Mouse (Mus musculus): Measurements from ENCODE around the gene 3110040M04Rik. TPM values are rescaled to one million over a fixed set of nuclear protein-coding genes. Genes with fewer than 3 reads are reported as not detected.
"Not testable (repeated sequence)": the region's sequence is repeated elsewhere in the genome, so short reads cannot be mapped to it uniquely, and the experiment has no call there.

The 3110040M04Rik gene
- total and polyA plus RNA-seq, 2 experiments from 2014 or later: not detected

DNA sequence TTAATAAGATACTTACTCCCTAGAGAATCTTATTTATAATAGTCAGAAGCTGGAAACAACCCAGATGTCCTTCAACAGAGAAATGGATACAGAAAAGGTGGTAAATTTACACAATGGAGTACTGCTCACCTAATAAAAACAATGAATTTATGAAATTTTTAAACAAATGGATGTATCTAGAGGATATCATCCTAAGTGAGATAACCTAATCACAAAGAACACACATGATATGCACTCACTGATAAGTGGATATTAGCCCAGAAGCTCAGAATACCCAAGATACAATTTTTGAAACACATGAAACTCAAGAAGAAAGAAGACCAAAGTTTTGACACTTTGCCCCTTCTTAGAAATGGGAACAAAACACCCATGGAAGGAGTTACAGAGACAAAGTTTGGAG is 5.0 kb downstream of the 3110040M04Rik start:
- not testable (repeated sequence) for H3K9me3 ChIP-seq (replicated peaks; ENCODE audit: control insufficient read depth, low read length); H3K4me3 ChIP-seq (ENCODE audit: low read depth, low read length); H3K4me2 ChIP-seq (ENCODE audit: low read depth, low read length); H3K27me3 ChIP-seq (ENCODE audit: control insufficient read depth, insufficient read depth, low read length); H3K4me1 ChIP-seq (ENCODE audit: control insufficient read depth, insufficient read depth); H3K9ac ChIP-seq (replicated peaks; ENCODE audit: low read depth, low read length); DNase-seq (ENCODE audit: low spot score); H3K36me3 ChIP-seq (replicated peaks; ENCODE audit: control insufficient read depth, insufficient read depth, low read length); ATAC-seq (ENCODE audit: insufficient read depth, low read depth); H3K27ac ChIP-seq (ENCODE audit: low read depth)

DNA sequence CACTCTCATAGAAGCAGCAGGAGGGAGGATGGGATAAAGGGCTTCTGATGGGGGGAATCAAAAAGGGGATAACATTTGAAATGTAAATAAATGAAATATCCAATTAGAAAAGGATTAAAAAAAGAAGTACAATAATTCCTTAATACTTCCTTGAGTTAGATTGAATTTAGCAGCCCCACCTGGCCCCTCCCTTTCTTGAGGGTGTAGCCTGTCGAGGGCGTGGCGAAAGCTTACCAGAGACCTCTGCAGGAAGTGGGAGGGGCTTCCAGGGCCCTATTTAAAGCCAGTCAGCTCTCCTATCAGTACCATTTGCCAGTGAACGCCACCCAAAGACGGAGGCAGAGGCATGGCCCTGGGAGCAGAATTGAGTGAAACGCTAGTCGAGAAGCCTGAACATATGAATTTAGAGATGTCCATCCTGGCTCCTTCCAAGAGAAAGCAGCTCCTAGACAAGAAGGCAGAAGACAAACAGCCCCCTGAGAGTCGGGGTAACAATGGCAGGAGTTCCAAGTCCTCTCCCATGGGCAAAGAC is 6.0 kb downstream of the 3110040M04Rik start, which contains the start of gene Gm47996:
TSS of gene Gm47996 (plus strand) at position 308 of the 532 bp plus-strand sequence.
- H3K27me3 ChIP-seq (ENCODE audit: control insufficient read depth, insufficient read depth, low read length); H3K27ac ChIP-seq (ENCODE audit: low read depth); H3K4me1 ChIP-seq (ENCODE audit: control insufficient read depth, insufficient read depth); H3K9ac ChIP-seq (replicated peaks; ENCODE audit: low read depth, low read length); H3K4me2 ChIP-seq (ENCODE audit: low read depth, low read length); DNase-seq (ENCODE audit: low spot score); H3K9me3 ChIP-seq (replicated peaks; ENCODE audit: control insufficient read depth, low read length); H3K4me3 ChIP-seq (ENCODE audit: low read depth, low read length); ATAC-seq (ENCODE audit: insufficient read depth, low read depth); H3K36me3 ChIP-seq (replicated peaks; ENCODE audit: control insufficient read depth, insufficient read depth, low read length): not testable (repeated sequence)
- WGBS: 79% methylated on average over 4 of the region's 8 CpGs

DNA sequence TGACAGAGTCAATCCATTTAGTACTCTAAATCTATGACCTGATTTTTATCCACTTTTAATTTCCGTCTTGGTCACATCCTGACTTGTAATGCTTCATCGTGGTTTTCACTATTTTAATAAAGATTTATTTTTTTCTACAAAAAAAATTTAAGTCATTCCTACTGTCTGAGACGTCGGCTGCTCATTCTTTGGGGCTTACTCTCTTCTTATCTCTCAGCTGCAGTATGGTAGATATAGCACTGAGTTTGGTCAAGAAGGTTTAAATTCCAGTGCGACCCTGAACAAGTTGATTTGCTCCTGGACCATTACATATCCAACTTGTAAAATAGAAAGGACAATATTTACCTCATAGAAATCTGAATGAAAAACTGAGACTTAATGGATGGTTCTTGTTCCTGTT is 7.7 kb downstream of the 3110040M04Rik start:
- not testable (repeated sequence) for H3K4me1 ChIP-seq (ENCODE audit: control insufficient read depth, insufficient read depth); H3K4me2 ChIP-seq (ENCODE audit: low read depth, low read length); H3K27ac ChIP-seq (ENCODE audit: low read depth); H3K9me3 ChIP-seq (replicated peaks; ENCODE audit: control insufficient read depth, low read length); H3K9ac ChIP-seq (replicated peaks; ENCODE audit: low read depth, low read length); H3K36me3 ChIP-seq (replicated peaks; ENCODE audit: control insufficient read depth, insufficient read depth, low read length); H3K27me3 ChIP-seq (ENCODE audit: control insufficient read depth, insufficient read depth, low read length); DNase-seq (ENCODE audit: low spot score); H3K4me3 ChIP-seq (ENCODE audit: low read depth, low read length); ATAC-seq (ENCODE audit: insufficient read depth, low read depth)
- 62% methylated on average over 4 of the region's 5 CpGs for WGBS

DNA sequence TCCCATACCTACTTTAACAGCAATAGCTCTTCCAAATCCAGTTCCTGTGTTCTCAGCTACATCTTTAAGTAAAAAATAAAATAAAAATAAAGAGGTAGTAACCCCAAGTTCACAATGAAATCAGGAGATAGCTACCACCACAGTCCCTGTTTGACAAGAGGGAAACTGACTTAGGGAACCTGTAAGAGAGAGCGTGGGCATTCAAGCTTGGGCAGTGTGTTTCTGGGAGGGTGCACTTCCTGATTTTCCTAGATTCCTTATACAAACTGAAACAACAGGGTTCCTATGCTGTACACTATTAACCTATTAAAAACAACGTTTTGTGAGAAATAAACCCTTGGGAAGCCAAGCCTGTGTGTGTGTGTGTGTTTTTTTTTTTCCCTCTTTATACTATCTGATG is 10.9 kb downstream of the 3110040M04Rik start:
- H3K4me2 ChIP-seq (ENCODE audit: low read depth, low read length): no peak overlapping the region
- TF ChIP-seq CTCF (IDR thresholded peaks at IDR 0.05; ENCODE audit: low read depth) (no peak), EP300 (IDR thresholded peaks at IDR 0.05; ENCODE audit: low read depth) (no peak)
- 78% methylated on average over 2 of the region's 2 CpGs for WGBS
- H3K9ac ChIP-seq (replicated peaks; ENCODE audit: low read depth, low read length): no peak overlapping the region
- H3K27ac ChIP-seq (ENCODE audit: low read depth): no peak overlapping the region
- H3K27me3 ChIP-seq (ENCODE audit: control insufficient read depth, insufficient read depth, low read length): no peaks in the 10 kb centered on the region
- H3K4me1 ChIP-seq (ENCODE audit: control insufficient read depth, insufficient read depth): no peaks in the 10 kb centered on the region
- DNase-seq (ENCODE audit: low spot score) (no peak), ATAC-seq (ENCODE audit: insufficient read depth, low read depth) (no peak)
- no peak overlapping the region for H3K4me3 ChIP-seq (ENCODE audit: low read depth, low read length)
- H3K36me3 ChIP-seq (replicated peaks; ENCODE audit: control insufficient read depth, insufficient read depth, low read length): no peaks in the 10 kb centered on the region
- H3K9me3 ChIP-seq (replicated peaks; ENCODE audit: control insufficient read depth, low read length): no peaks in the 10 kb centered on the region

DNA sequence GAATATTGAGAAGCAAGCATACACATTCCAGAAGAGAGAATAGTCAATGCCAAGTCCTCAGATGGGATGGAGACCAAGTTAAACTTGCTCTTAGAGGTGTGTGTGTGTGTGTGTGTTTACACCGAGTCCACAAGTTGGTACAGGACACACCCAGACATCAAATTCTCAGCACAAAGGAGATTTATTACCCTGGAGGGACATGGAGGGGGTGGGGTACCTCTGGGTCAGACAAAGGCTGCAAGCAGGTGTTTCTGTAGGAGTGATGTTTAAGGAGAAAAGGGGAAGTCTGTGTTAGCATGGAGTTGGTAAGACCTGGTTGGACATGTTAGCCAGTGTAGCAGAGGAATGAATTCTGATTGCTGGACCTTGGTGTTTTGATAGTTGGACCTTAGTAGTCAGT is 12.1 kb downstream of the 3110040M04Rik start:
- H3K9ac ChIP-seq (replicated peaks; ENCODE audit: low read depth, low read length): no peak overlapping the region
- ATAC-seq (ENCODE audit: insufficient read depth, low read depth): no peak
- no peak overlapping the region for H3K4me2 ChIP-seq (ENCODE audit: low read depth, low read length)
- H3K4me3 ChIP-seq (ENCODE audit: low read depth, low read length): no peak overlapping the region
- H3K27ac ChIP-seq (ENCODE audit: low read depth): no peak overlapping the region
- no peaks in the 10 kb centered on the region for H3K36me3 ChIP-seq (replicated peaks; ENCODE audit: control insufficient read depth, insufficient read depth, low read length)
- 88% methylated on average over 1 of the region's 1 CpGs for WGBS
- no peaks in the 10 kb centered on the region for H3K27me3 ChIP-seq (ENCODE audit: control insufficient read depth, insufficient read depth, low read length)
- H3K9me3 ChIP-seq (replicated peaks; ENCODE audit: control insufficient read depth, low read length): no peaks in the 10 kb centered on the region
- DNase-seq (ENCODE audit: low spot score): no peak
- TF ChIP-seq EP300 (IDR thresholded peaks at IDR 0.05; ENCODE audit: low read depth) (no peak), CTCF (IDR thresholded peaks at IDR 0.05; ENCODE audit: low read depth) (no peak)
- no peaks in the 10 kb centered on the region for H3K4me1 ChIP-seq (ENCODE audit: control insufficient read depth, insufficient read depth)

DNA sequence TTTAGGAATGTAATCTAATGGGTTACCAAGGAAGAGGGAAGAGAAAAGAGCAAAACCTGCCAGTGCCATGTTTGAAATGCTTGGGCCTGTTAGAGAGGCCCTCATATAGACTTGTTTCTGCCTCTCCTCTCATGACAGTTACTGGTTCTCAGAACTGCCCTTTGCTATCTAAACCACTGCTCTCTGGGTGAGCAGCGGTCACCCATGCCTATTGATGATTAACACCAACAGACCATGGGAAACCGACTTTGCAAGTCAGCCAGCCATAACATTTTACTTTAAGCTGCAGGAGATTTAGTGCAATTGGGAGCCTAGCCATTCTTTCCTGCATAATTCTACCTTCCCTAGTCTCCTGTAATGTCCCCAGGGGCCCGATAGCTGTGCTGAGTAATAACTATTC is 12.5 kb downstream of the 3110040M04Rik start:
- Histone ChIP-seq H3K4me3 (ENCODE audit: low read depth, low read length) (no peak overlapping the region), H3K27me3 (ENCODE audit: control insufficient read depth, insufficient read depth, low read length) (no peaks in the 10 kb centered on the region), H3K4me2 (ENCODE audit: low read depth, low read length) (no peak overlapping the region), H3K9ac (replicated peaks; ENCODE audit: low read depth, low read length) (no peak overlapping the region), H3K4me1 (ENCODE audit: control insufficient read depth, insufficient read depth) (no peaks in the 10 kb centered on the region), H3K36me3 (replicated peaks; ENCODE audit: control insufficient read depth, insufficient read depth, low read length) (no peaks in the 10 kb centered on the region), H3K9me3 (replicated peaks; ENCODE audit: control insufficient read depth, low read length) (no peaks in the 10 kb centered on the region), H3K27ac (ENCODE audit: low read depth) (no peak overlapping the region)
- DNase-seq (ENCODE audit: low spot score) (no peak), ATAC-seq (ENCODE audit: insufficient read depth, low read depth) (no peak)
- WGBS: 74% methylated on average over 3 of the region's 3 CpGs
- TF ChIP-seq CTCF (IDR thresholded peaks at IDR 0.05; ENCODE audit: low read depth) (no peak), EP300 (IDR thresholded peaks at IDR 0.05; ENCODE audit: low read depth) (no peak)

Measured in heart, postnatal 0 days (tissue).